Mouse (Mus musculus): ENCODE data around the gene Klf3. TPM values are rescaled to one million over a fixed set of nuclear protein-coding genes. Genes with fewer than 3 reads are reported as not detected.
"Not testable (repeated sequence)": the region's sequence is repeated elsewhere in the genome, so short reads cannot be mapped to it uniquely, and the experiment has no call there.

Gene Klf3
- total RNA-seq, 2 experiments from 2014 or later, result 32.0 to 33.4 TPM

- no peak for DNase-seq (ENCODE audit: low spot score in 2 of 2)
Measured at GRCm38 (mm10) chr5:64876086-64876830, 73.1 kb downstream of the Klf3 start.

GRCm38 (mm10) chr5:64877235-64878026 is 74.2 kb downstream of the Klf3 start:
- no peak for DNase-seq (ENCODE audit: low spot score in 2 of 2)

GRCm38 (mm10) chr5:64878027-64878425 is 74.8 kb downstream of the Klf3 start:
- no peak for DNase-seq (ENCODE audit: low spot score in 2 of 2)

GRCm38 (mm10) chr5:64878526-64878925 is 75.3 kb downstream of the Klf3 start:
- DNase-seq (ENCODE audit: low spot score in 2 of 2), result no peak

GRCm38 (mm10) chr5:64879241-64879640 is 76.1 kb downstream of the Klf3 start:
- no peak for DNase-seq (ENCODE audit: low spot score in 2 of 2)

GRCm38 (mm10) chr5:64881559-64881958 is 78.4 kb downstream of the Klf3 start:
- DNase-seq (ENCODE audit: low spot score in 2 of 2), result not testable (repeated sequence)

GRCm38 (mm10) chr5:64881976-64882375 is 78.8 kb downstream of the Klf3 start:
- DNase-seq (ENCODE audit: low spot score in 2 of 2), result not testable (repeated sequence)

Other genes starting within 250 kb of the Klf3 start
- gene Tlr1, start 130.2 kb downstream of the Klf3 start, total RNA-seq (2021), result under 1 TPM; 0.16 to 0.19 TPM
- under 1 TPM; 0.33 to 0.70 TPM for gene Tlr6, start 156.7 kb downstream of the Klf3 start, total RNA-seq (2021)
- 1 to 10 TPM; 4.3 to 5.7 TPM for gene Fam114a1, start 166.7 kb downstream of the Klf3 start, total RNA-seq (2021)

Measured in left cerebral cortex, adult 18-20 months (tissue).